Mouse (Mus musculus) CD4-positive, CD25-positive, alpha-beta regulatory T cell, adult 4 months (primary cell): Measurements from ENCODE around the gene Abr. TPM values are rescaled to one million over a fixed set of nuclear protein-coding genes. Genes with fewer than 3 reads are reported as not detected.

ENCODE experiments used
- ATAC-seq: one replicate; pipeline ENCODE4 v1.8.0; 2017
- polyA plus RNA-seq, 2 experiments: library from polyadenylated mRNA; unstranded; fragments of 100-300 nt; shearing (Covaris generic); gene quantifications; one replicate each; pipeline ENCODE4 v1.2.1; 2017

The Abr gene
- polyA plus RNA-seq, 2 experiments from 2014 or later, result 14.5 to 14.6 TPM

- ATAC-seq, result no peak
Observed at GRCm38 (mm10) chr11:76569436-76569835, 52.7 kb downstream of the Abr start.

- no peak for ATAC-seq
Observed at GRCm38 (mm10) chr11:76566081-76566480, 56.0 kb downstream of the Abr start.

- no peak for ATAC-seq
Observed at GRCm38 (mm10) chr11:76562584-76562983, 59.5 kb downstream of the Abr start.

- no peak for ATAC-seq
Observed at GRCm38 (mm10) chr11:76562165-76562564, 59.9 kb downstream of the Abr start.

GRCm38 (mm10) chr11:76557837-76558236, 64.3 kb downstream of the Abr start:
- ATAC-seq, result no peak

GRCm38 (mm10) chr11:76548153-76548721, 73.9 kb downstream of the Abr start:
- ATAC-seq, result no peak

GRCm38 (mm10) chr11:76547420-76547819, 74.7 kb downstream of the Abr start:
- ATAC-seq, result no peak

- no peak for ATAC-seq
Observed at GRCm38 (mm10) chr11:76546431-76546830, 75.7 kb downstream of the Abr start.

GRCm38 (mm10) chr11:76543300-76543699, 78.8 kb downstream of the Abr start:
- no peak for ATAC-seq

GRCm38 (mm10) chr11:76540973-76541372, 81.1 kb downstream of the Abr start:
- ATAC-seq, result no peak

- ATAC-seq, result no peak
Observed at GRCm38 (mm10) chr11:76537401-76537800, 84.7 kb downstream of the Abr start.

GRCm38 (mm10) chr11:76536576-76537354, 85.3 kb downstream of the Abr start:
- ATAC-seq, result no peak

GRCm38 (mm10) chr11:76532001-76532400, 90.1 kb downstream of the Abr start:
- ATAC-seq, result no peak

- no peak for ATAC-seq
Observed at GRCm38 (mm10) chr11:76530966-76531678, 91.0 kb downstream of the Abr start.

GRCm38 (mm10) chr11:76530168-76530935, 91.8 kb downstream of the Abr start:
- no peak for ATAC-seq

- ATAC-seq, result no peak
Observed at GRCm38 (mm10) chr11:76529352-76530141, 92.6 kb downstream of the Abr start.

- ATAC-seq, result no peak
Observed at GRCm38 (mm10) chr11:76525646-76526351, 96.3 kb downstream of the Abr start.

GRCm38 (mm10) chr11:76524947-76525346, 97.2 kb downstream of the Abr start:
- ATAC-seq, result peak; percentile 39

- no peak for ATAC-seq
Observed at GRCm38 (mm10) chr11:76523356-76523755, 98.8 kb downstream of the Abr start.

GRCm38 (mm10) chr11:76520889-76521288, 101.2 kb downstream of the Abr start:
- no peak for ATAC-seq

- ATAC-seq, result no peak
Observed at GRCm38 (mm10) chr11:76518613-76519012, 103.5 kb downstream of the Abr start.
